Mouse (Mus musculus): ENCODE results near the gene Chek2. TPM values are rescaled to one million over a fixed set of nuclear protein-coding genes. Genes with fewer than 3 reads are reported as not detected.

Gene Chek2
- 18.7 TPM for polyA plus RNA-seq (2014; fragmentation: Illumina TruSeq; extraction: RNeasy Lipid Tissue Mini Kit (QIAGEN cat#74804); ENCODE audit: low read depth, low replicate concordance)

DNA sequence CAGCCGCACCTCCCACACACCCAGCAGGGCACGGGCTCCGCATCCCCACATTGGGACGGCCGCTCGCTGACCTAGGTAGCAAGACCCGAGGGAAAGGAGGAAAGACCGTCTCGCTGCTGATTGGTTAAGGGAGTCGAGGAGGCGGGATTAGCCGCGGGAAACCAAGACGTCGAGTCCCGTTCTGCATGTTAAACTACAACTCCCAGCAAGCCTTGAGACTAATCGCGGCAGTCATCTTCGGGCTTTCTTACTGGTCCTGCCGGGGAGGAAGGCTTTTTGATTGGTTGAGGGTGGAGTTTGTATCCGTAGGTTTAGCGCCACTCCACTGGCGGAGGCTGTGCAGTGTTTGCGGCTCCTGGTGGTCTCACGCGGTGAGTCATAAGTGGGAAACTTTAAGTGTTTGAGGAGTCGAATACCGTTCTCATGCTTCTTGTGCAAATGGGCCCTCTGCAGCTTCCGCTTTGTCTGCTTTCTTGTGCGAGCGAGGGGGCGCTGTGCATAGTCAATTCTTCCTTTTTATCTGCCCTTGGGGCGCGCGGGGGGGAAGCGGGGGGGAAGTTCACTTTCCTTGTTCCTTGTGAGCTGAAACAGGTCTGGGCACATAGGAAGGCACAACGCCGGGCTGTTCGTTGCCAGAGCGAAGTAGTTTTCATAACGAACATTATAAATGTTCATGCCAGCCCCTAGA lies at the start of gene Chek2, which contains the start of gene Hscb:
Gene Chek2, plus strand, starts transcription at position 302 of the 688 bp plus-strand sequence.
Gene Hscb, minus strand, starts transcription at position 100 of the 688 bp plus-strand sequence.

DNA sequence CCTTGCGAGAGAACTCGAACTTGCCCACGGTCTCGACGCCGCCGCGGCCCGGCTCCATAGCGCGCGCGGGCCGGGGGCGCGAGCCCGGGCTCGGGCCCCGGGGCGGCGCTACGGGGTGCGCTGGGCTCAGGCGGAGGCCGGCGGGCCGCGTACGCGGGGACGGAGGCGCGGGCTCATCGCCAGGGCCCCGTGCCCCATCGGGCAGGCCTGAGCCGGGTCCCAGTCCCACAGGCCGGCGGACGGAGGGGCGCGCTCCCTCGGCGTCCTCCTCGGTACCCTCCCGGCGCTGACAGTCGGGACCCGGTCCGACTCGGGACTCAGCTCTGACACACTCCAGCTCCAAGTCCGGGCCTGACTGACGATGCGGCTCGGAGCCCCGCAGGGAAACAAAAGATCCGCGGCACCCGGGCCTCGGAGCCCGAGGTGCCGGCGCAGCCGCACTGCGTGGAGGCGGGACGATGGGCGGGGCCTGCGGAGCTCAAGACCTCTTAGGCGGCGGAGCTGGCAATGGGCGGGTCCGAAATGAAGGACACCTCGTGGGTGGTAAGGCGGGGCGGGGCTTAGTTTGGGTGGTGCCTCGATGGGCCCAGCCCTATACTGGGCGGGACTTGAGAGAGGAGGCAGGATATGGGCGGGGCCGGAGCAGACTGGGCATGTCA lies 30.0 kb upstream of the Chek2 start, which contains the start of gene Ulk1:
Gene Ulk1, minus strand, starts transcription at position 431 of the 659 bp plus-strand sequence.

DNA sequence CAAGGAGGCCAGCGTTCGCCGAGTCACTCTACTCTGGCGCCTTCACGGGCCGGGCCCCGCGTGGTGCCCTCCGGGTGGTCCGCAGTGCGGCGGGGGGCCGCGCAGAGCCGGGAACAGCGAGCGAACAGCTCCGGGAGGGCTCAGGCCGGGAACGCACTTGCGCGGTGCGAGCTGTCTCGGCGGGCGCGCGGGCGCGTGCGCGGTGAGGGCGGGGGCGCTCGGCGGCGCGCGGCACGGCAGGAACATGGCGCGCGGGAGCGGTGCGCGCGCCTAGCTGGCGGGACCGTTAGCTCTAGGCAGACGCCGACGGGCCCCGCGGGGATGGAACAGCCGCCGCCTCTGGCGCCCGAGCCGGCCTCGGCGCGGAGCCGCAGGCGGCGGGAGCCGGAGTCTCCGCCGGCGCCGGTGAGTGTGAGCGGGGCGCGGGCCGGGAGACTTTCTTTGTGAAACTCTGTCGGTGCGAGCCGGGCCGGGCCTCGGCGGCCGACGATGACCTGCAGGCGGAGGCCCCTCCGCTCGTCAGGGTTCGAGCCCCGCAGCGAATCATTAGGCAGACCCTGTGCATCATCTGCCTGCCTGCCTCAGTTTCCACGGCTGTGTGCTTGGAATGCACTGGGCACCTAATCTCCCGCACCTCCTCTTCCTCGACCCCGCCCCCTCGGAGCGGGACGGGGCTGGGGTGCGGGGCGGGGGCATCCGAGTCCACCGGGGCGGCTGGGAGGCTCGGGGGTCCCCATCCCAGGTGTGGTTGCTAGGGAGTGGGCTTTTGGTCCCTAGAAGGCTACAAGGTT lies 40.0 kb downstream of the Chek2 start, which contains the start of gene Ttc28:
Gene Ttc28, plus strand, starts transcription at position 220 of the 791 bp plus-strand sequence.

Other genes with a start within 250 kb of the Chek2 start
- 2.0 TPM for gene Noc4l, start 186.6 kb upstream of the Chek2 start, polyA plus RNA-seq (2014; fragmentation: Illumina TruSeq; extraction: RNeasy Lipid Tissue Mini Kit (QIAGEN cat#74804); ENCODE audit: low read depth, low replicate concordance)
- gene Ddx51, start 186.5 kb upstream of the Chek2 start, polyA plus RNA-seq (2014; fragmentation: Illumina TruSeq; extraction: RNeasy Lipid Tissue Mini Kit (QIAGEN cat#74804); ENCODE audit: low read depth, low replicate concordance) = 5.2 TPM
- gene Ep400, start 69.3 kb upstream of the Chek2 start, polyA plus RNA-seq (2014; fragmentation: Illumina TruSeq; extraction: RNeasy Lipid Tissue Mini Kit (QIAGEN cat#74804); ENCODE audit: low read depth, low replicate concordance) = 19.9 TPM
- 0.47 TPM for gene Pus1, start 59.3 kb upstream of the Chek2 start, polyA plus RNA-seq (2014; fragmentation: Illumina TruSeq; extraction: RNeasy Lipid Tissue Mini Kit (QIAGEN cat#74804); ENCODE audit: low read depth, low replicate concordance)
- gene Ulk1, start 29.9 kb upstream of the Chek2 start, polyA plus RNA-seq (2014; fragmentation: Illumina TruSeq; extraction: RNeasy Lipid Tissue Mini Kit (QIAGEN cat#74804); ENCODE audit: low read depth, low replicate concordance) = 6.6 TPM
- 55.9 TPM for gene Hscb, start 202 bp upstream of the Chek2 start, polyA plus RNA-seq (2014; fragmentation: Illumina TruSeq; extraction: RNeasy Lipid Tissue Mini Kit (QIAGEN cat#74804); ENCODE audit: low read depth, low replicate concordance)
- 1.5 TPM for gene Ttc28, start 39.8 kb downstream of the Chek2 start, polyA plus RNA-seq (2014; fragmentation: Illumina TruSeq; extraction: RNeasy Lipid Tissue Mini Kit (QIAGEN cat#74804); ENCODE audit: low read depth, low replicate concordance)

All from sigmoid colon, adult 10 weeks (tissue).